Mouse (Mus musculus) monocyte, adult 2 months (primary cell): ENCODE data around the gene Zbtb9.

Experiments used
- DNase-seq, 2 experiments: peaks; one replicate each; pipeline ENCODE4 v3.0.0; 2022; ENCODE audit warnings: low spot score in 2 of 2, low read depth in 1 of 2

Zbtb9 gene

GRCm38 (mm10) chr17:27011167-27011566, 38.2 kb downstream of the Zbtb9 start:
- DNase-seq = no peak

GRCm38 (mm10) chr17:27011998-27012672, 39.2 kb downstream of the Zbtb9 start:
- peak in 1 of 2 experiments; percentile 57 for DNase-seq

- DNase-seq = no peak
Observed at GRCm38 (mm10) chr17:27012909-27013308, 39.9 kb downstream of the Zbtb9 start.

- DNase-seq = peak in 1 of 2 experiments; percentile 73
Observed at GRCm38 (mm10) chr17:27017564-27018499, 44.9 kb downstream of the Zbtb9 start.

- DNase-seq = no peak
Observed at GRCm38 (mm10) chr17:27018555-27019196, 45.7 kb downstream of the Zbtb9 start.

GRCm38 (mm10) chr17:27021076-27021475, 48.1 kb downstream of the Zbtb9 start:
- no peak for DNase-seq

- no peak for DNase-seq
Observed at GRCm38 (mm10) chr17:27021736-27022135, 48.8 kb downstream of the Zbtb9 start.

- DNase-seq = no peak
Observed at GRCm38 (mm10) chr17:27023342-27023741, 50.4 kb downstream of the Zbtb9 start.

- peak in 1 of 2 experiments; percentile 30 for DNase-seq
Observed at GRCm38 (mm10) chr17:27025326-27025902, 52.4 kb downstream of the Zbtb9 start.

GRCm38 (mm10) chr17:27025951-27026350, 53.0 kb downstream of the Zbtb9 start:
- no peak for DNase-seq

- peak in 1 of 2 experiments; percentile 27 for DNase-seq
Observed at GRCm38 (mm10) chr17:27027460-27028283, 54.7 kb downstream of the Zbtb9 start.

GRCm38 (mm10) chr17:27028284-27028795, 55.4 kb downstream of the Zbtb9 start:
- peak; percentile 77 to 87 for DNase-seq

- no peak for DNase-seq
Observed at GRCm38 (mm10) chr17:27028909-27029308, 55.9 kb downstream of the Zbtb9 start, which contains the start of gene Bak1. Gene Bak1, minus strand, starts transcription at chr17:27029009.

GRCm38 (mm10) chr17:27029431-27029830, 56.5 kb downstream of the Zbtb9 start:
- no peak for DNase-seq

GRCm38 (mm10) chr17:27030896-27031295, 57.9 kb downstream of the Zbtb9 start:
- no peak for DNase-seq

GRCm38 (mm10) chr17:27032328-27032727, 59.4 kb downstream of the Zbtb9 start:
- DNase-seq = no peak

GRCm38 (mm10) chr17:27032869-27033268, 59.9 kb downstream of the Zbtb9 start:
- DNase-seq = peak in 1 of 2 experiments; percentile 54

- no peak for DNase-seq
Observed at GRCm38 (mm10) chr17:27036465-27036864, 63.5 kb downstream of the Zbtb9 start.

- DNase-seq = no peak
Observed at GRCm38 (mm10) chr17:27038335-27039050, 65.5 kb downstream of the Zbtb9 start.
